Mouse (Mus musculus) midbrain, embryonic 15.5 days (tissue): ENCODE results near the gene Pyy. TPM values are rescaled to one million over a fixed set of nuclear protein-coding genes. Genes with fewer than 3 reads are reported as not detected.

Experiments
- ATAC-seq: fragments of 200-750 bp; cut with Nextera tagmentation; replicated peaks from 2 replicates; pipeline ENCODE4 v1.8.0; 2017; ENCODE audit warnings: moderate TSS enrichment
- H3K27ac ChIP-seq: fragments of 300-500 bp; sonication (generic); 2 replicates; pipeline ENCODE4 v1.5.1; 2015; ENCODE audit warnings: mild to moderate bottlenecking, inconsistent platforms
- H3K27me3 ChIP-seq: fragments of 300-500 bp; sonication (generic); replicated peaks from 2 replicates; pipeline ENCODE4 v1.6.1; 2015; ENCODE audit warnings: inconsistent platforms
- H3K36me3 ChIP-seq: fragments of 300-500 bp; sonication (generic); replicated peaks from 2 replicates; pipeline ENCODE4 v1.6.1; 2015; ENCODE audit warnings: inconsistent platforms
- H3K4me1 ChIP-seq: fragments of 300-500 bp; sonication (generic); 2 replicates; pipeline ENCODE4 v1.6.1; 2015; ENCODE audit warnings: inconsistent platforms
- H3K4me2 ChIP-seq: fragments of 300-500 bp; sonication (generic); 2 replicates; pipeline ENCODE4 v1.6.1; 2015; ENCODE audit warnings: inconsistent platforms, mild to moderate bottlenecking, moderate library complexity
- H3K4me3 ChIP-seq: fragments of 300-500 bp; sonication (generic); 2 replicates; pipeline ENCODE4 v1.5.1; 2015; ENCODE audit warnings: mild to moderate bottlenecking, inconsistent platforms
- H3K9ac ChIP-seq: fragments of 300-500 bp; sonication (generic); 2 replicates; pipeline ENCODE4 v1.6.1; 2015; ENCODE audit warnings: mild to moderate bottlenecking, inconsistent platforms
- H3K9me3 ChIP-seq: fragments of 300-500 bp; sonication (generic); 2 replicates; pipeline ENCODE4 v1.6.1; 2016; ENCODE audit warnings: inconsistent platforms
- WGBS: fragments of 180-500 bp; shearing (Covaris S2); methylation state at CpG from one replicate; pipeline ENCODE4 v1.1.7; 2015; ENCODE audit warnings: mixed read lengths; 5-methylcytosine and 5-hydroxymethylcytosine counted together
- polyA plus RNA-seq: library from polyadenylated mRNA; unstranded; fragments of >200 nt; fragmentation: Nextera tagmentation; extraction: Ambion mirVana; gene quantifications from 2 replicates; pipeline ENCODE4 v1.2.1, GENCODE M21; 2015

The Pyy gene
- polyA plus RNA-seq, 1 experiment from 2014 or later, result not detected

DNA sequence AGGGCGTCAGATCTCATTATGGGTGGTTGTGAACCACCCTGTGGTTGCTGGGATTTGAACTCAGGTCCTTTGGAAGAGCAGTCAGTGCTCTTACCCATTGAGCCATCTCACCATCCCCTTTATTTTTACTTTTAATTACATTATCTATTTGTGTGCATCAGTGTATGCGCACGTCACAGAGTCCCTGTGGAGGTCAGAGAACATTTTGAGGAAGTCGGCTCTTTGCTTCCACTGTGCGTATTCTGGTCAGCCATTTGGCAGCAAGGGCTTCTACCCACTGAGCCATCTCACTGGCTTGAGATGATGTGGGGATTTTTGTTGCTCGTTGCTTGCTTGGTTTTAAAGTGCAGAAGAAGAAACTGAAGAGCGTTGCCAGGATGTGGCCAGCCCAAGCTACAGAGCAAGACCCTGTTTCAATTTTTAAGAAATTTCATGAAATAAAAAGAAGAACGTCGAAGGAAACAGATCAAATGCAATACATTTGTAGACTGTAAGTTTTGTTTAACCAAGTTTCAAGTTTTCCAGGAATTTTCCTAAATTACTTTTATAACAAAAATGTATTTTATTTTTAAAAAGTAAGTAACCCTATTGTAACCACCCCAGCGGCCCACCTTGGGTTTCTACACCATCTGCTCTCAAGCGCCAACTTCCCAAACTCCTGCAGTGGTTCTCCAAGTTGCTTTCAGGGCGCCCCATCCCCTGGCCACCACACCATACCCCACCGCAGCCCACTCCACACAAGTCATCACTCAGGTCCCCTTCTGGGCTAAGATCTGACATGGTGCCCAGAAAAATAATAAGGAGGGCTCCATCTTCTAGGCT lies 30.2 kb upstream of the Pyy start:
- no peak for ATAC-seq
- 45% methylated on average over 13 of the region's 13 CpGs for WGBS
- peak overlapping the region; percentile 23; the same call in 1 of the 2 replicates for H3K9ac ChIP-seq
- no peak overlapping the region for H3K27ac ChIP-seq
- peak overlapping the region; percentile 24 for H3K4me3 ChIP-seq
- H3K27me3 ChIP-seq, result peaks cover 7% of the 10 kb centered on the region
- H3K36me3 ChIP-seq, result no peaks in the 10 kb centered on the region
- H3K9me3 ChIP-seq, result no peaks in the 10 kb centered on the region
- peaks cover 9% of the 10 kb centered on the region; the same call in 1 of the 2 replicates for H3K4me1 ChIP-seq
- H3K4me2 ChIP-seq, result peak overlapping the region; percentile 53

DNA sequence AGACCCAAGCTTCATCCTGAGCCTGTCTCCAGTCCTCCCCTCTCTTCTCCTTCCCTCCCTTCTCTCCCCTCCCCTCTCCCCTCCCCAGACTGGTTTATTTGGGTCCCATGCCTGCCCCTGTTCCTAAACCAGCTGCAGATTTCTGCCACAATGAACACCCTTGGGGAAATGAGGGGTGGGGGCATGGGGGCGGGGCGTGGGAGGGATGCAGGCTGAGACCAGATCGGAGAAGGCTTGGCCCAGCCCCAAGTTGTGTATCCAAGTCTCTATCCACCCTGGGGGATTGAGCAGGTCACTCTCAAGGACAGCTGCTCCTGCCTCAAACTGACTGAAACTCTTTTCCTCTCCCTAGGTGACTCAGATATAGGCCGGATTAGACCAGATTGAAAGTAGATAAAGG lies 26.9 kb upstream of the Pyy start:
- 24% methylated on average over 4 of the region's 4 CpGs for WGBS
- ATAC-seq, result no peak

DNA sequence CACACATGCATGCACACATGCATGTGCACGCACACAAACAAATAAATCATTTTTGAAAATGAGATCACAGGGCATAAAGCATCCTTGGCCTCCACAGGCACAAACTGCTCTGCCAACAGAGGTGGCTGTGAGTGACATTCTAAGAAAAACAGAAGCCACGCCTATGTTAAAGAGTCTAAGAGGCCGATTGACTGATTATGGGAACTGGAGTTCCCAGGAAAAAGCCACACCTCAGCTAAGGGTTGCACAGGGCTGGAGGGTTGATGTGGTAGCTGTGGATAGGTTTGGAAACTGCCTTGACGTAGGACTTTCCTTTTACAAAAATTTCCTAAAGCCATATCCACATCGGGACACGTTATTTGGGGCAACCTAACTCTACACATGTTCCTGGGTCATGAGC lies 9.8 kb upstream of the Pyy start:
- Histone ChIP-seq H3K36me3 (no peaks in the 10 kb centered on the region), H3K9me3 (no peaks in the 10 kb centered on the region), H3K9ac (no peak overlapping the region), H3K4me1 (no peaks in the 10 kb centered on the region), H3K4me2 (no peak overlapping the region), H3K4me3 (no peak overlapping the region), H3K27ac (no peak overlapping the region), H3K27me3 (no peaks in the 10 kb centered on the region)
- 86% methylated on average over 6 of the region's 6 CpGs for WGBS
- no peak for ATAC-seq

More for the DNA sequence above, 26.9 kb upstream of the Pyy start:
- H3K9ac ChIP-seq, result no peak overlapping the region
- peaks cover 7% of the 10 kb centered on the region for H3K27me3 ChIP-seq
- no peak overlapping the region for H3K4me3 ChIP-seq
- H3K36me3 ChIP-seq, result no peaks in the 10 kb centered on the region
- no peaks in the 10 kb centered on the region for H3K9me3 ChIP-seq
- H3K4me1 ChIP-seq, result peaks cover 9% of the 10 kb centered on the region; the same call in 1 of the 2 replicates
- H3K27ac ChIP-seq, result no peak overlapping the region
- no peak overlapping the region for H3K4me2 ChIP-seq

GRCm38 (mm10) chr11:102116241-102116640 lies 8.6 kb upstream of the Pyy start:
- ATAC-seq, result no peak
- 79% methylated on average over 8 of the region's 8 CpGs for WGBS

GRCm38 (mm10) chr11:102111576-102111975 lies 3.9 kb upstream of the Pyy start:
- Histone ChIP-seq H3K27ac (no peak overlapping the region), H3K4me3 (no peak overlapping the region), H3K4me1 (peaks cover 3% of the 10 kb centered on the region; the same call in 1 of the 2 replicates), H3K9me3 (no peaks in the 10 kb centered on the region), H3K36me3 (no peaks in the 10 kb centered on the region), H3K27me3 (peaks cover 28% of the 10 kb centered on the region), H3K9ac (no peak overlapping the region), H3K4me2 (no peak overlapping the region)
- no peak for ATAC-seq
- WGBS, result 88% methylated on average over 5 of the region's 5 CpGs

More at GRCm38 (mm10) chr11:102116241-102116640, 8.6 kb upstream of the Pyy start:
- Histone ChIP-seq H3K4me1 (no peaks in the 10 kb centered on the region), H3K4me3 (no peak overlapping the region), H3K27ac (no peak overlapping the region), H3K4me2 (no peak overlapping the region), H3K9me3 (no peaks in the 10 kb centered on the region), H3K9ac (no peak overlapping the region), H3K27me3 (no peaks in the 10 kb centered on the region), H3K36me3 (no peaks in the 10 kb centered on the region)

DNA sequence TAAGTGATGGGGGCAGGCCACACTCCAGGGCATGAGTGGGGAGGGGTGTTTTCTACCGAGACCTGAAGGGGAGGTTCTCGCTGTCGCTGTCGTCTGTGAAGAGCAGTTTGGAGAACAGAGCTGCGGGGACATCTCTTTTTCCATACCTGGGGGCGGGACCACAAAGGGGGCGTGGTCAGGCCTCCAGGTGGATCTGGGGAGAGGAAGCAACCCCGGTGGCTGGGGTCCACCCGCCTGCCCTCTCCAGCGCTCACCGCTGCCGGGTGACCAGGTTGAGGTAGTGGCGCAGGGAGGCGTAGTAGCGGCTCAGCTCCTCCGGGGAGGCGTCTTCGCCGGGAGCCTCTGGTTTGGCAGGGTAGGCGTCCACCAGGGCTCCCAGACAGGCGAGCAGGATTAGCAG lies 721 bp downstream of the Pyy start:
- Histone ChIP-seq H3K36me3 (no peaks in the 10 kb centered on the region), H3K4me2 (peak overlapping the region; percentile 13; the same call in 1 of the 2 replicates), H3K9me3 (no peaks in the 10 kb centered on the region), H3K4me1 (peaks cover 3% of the 10 kb centered on the region; the same call in 1 of the 2 replicates), H3K27ac (no peak overlapping the region), H3K4me3 (no peak overlapping the region), H3K9ac (no peak overlapping the region), H3K27me3 (peaks cover 64% of the 10 kb centered on the region)
- 3% methylated on average over 21 of the region's 21 CpGs for WGBS
- ATAC-seq, result no peak

DNA sequence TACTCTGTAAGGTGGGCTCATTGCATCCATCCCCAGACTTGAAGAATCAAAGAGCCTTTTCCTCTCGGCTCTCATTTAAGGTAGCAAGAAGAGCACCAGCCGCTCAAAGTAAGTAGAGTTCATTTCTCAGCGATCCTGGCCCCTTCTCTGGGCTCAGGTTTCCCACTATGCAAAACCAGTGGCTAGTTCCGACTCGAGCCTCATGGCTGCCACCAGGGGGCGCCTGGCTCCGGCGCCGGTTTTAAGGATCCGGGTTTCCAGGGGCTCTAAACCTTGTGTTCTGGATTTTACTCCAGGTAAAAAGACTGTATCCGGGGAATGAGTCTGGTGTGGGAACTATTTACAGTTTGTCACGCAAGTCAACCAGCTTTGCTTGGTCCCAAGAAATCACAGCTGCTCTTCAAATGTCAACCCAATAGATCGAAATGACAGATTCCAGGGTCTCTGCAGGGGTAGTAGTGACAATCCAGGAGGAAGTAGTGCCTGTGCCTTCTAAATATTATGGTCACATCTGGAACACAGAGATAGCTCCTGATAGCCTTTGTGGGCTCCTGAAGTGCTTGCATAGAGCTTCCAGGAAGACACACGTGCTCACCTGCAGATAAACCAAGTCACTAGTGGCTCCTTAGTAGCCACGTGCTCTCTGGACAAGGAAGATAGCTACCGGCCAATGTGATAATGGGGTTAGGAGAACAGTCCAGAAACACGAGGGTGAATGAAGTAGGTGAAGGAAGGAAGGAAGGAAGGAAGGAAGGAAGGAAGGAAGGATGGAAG lies 5.0 kb downstream of the Pyy start:
- ATAC-seq, result no peak
- peaks cover 57% of the 10 kb centered on the region for H3K27me3 ChIP-seq
- H3K4me1 ChIP-seq, result peaks cover 3% of the 10 kb centered on the region; the same call in 1 of the 2 replicates
- H3K36me3 ChIP-seq, result no peaks in the 10 kb centered on the region
- no peaks in the 10 kb centered on the region for H3K9me3 ChIP-seq
- 19% methylated on average over 17 of the region's 17 CpGs for WGBS
- H3K9ac ChIP-seq, result no peak overlapping the region
- no peak overlapping the region for H3K4me2 ChIP-seq
- H3K4me3 ChIP-seq, result no peak overlapping the region
- H3K27ac ChIP-seq, result no peak overlapping the region

- Histone ChIP-seq H3K9me3 (no peaks in the 10 kb centered on the region), H3K36me3 (no peaks in the 10 kb centered on the region), H3K4me2 (no peak within 1 kb of the TSS), H3K4me1 (peaks cover 13% of the 10 kb centered on the region), H3K4me3 (no peak within 1 kb of the TSS), H3K27me3 (peaks cover 42% of the 10 kb centered on the region), H3K27ac (no peak within 1 kb of the TSS), H3K9ac (no peak within 1 kb of the TSS)
- no peak for ATAC-seq
- 77% methylated on average over 4 of the region's 4 CpGs for WGBS
Observed at GRCm38 (mm10) chr11:102101219-102101618, 6.4 kb downstream of the Pyy start, which contains the start of gene Ppy. Gene Ppy (minus strand): TSS chr11:102101319.

GRCm38 (mm10) chr11:102096887-102097391 lies 10.7 kb downstream of the Pyy start:
- 5% methylated on average over 18 of the region's 18 CpGs for WGBS
- peaks cover 13% of the 10 kb centered on the region for H3K4me1 ChIP-seq
- ATAC-seq, result peak; percentile 92
- H3K4me2 ChIP-seq, result peak overlapping the region; percentile 53
- peak overlapping the region; percentile 26 for H3K4me3 ChIP-seq
- H3K9me3 ChIP-seq, result no peaks in the 10 kb centered on the region
- H3K36me3 ChIP-seq, result no peaks in the 10 kb centered on the region
- H3K27ac ChIP-seq, result no peak overlapping the region
- H3K27me3 ChIP-seq, result peaks cover 9% of the 10 kb centered on the region
- 0 out of 2 replicates have a peak overlapping the region, but pooled peaks have one; percentile 19 for H3K9ac ChIP-seq

DNA sequence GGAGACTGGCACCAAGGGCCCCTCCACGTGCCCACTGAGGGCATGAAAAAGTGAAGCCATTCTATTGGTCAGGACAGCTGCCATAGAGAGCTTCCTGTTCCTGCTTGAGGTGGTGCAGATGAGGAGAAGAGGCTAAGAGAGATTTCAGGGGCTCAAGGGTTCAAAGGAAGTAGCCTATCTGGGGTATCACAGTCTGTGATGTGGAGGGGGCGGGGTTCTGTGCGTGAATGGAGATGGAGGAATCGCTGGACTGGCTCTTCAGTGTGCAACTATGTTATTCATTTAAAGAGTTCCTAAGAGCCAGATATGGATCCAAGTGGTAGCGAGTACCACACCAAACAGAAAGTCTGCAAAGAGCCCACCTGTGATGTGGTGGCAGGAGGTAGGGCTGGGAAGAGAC lies 11.2 kb downstream of the Pyy start:
- 74% methylated on average over 5 of the region's 5 CpGs for WGBS
- Histone ChIP-seq H3K4me2 (peak overlapping the region; percentile 53), H3K36me3 (no peaks in the 10 kb centered on the region), H3K4me1 (peaks cover 13% of the 10 kb centered on the region), H3K9me3 (no peaks in the 10 kb centered on the region), H3K9ac (no peak overlapping the region), H3K27me3 (peaks cover 4% of the 10 kb centered on the region), H3K4me3 (no peak overlapping the region), H3K27ac (no peak overlapping the region)
- ATAC-seq, result no peak

- Histone ChIP-seq H3K27ac (no peak overlapping the region), H3K9ac (no peak overlapping the region), H3K36me3 (no peaks in the 10 kb centered on the region), H3K4me3 (no peak overlapping the region), H3K4me2 (no peak overlapping the region), H3K27me3 (peaks cover 3% of the 10 kb centered on the region), H3K9me3 (no peaks in the 10 kb centered on the region), H3K4me1 (peaks cover 13% of the 10 kb centered on the region)
- ATAC-seq, result no peak
- 74% methylated on average over 3 of the region's 3 CpGs for WGBS
Observed at GRCm38 (mm10) chr11:102095676-102096075, 12.0 kb downstream of the Pyy start.
